Mouse (Mus musculus): ENCODE results near the gene 4930447C04Rik. TPM values are rescaled to one million over a fixed set of nuclear protein-coding genes. Genes with fewer than 3 reads are reported as not detected.

The 4930447C04Rik gene
- total RNA-seq (2023), result not detected

DNA sequence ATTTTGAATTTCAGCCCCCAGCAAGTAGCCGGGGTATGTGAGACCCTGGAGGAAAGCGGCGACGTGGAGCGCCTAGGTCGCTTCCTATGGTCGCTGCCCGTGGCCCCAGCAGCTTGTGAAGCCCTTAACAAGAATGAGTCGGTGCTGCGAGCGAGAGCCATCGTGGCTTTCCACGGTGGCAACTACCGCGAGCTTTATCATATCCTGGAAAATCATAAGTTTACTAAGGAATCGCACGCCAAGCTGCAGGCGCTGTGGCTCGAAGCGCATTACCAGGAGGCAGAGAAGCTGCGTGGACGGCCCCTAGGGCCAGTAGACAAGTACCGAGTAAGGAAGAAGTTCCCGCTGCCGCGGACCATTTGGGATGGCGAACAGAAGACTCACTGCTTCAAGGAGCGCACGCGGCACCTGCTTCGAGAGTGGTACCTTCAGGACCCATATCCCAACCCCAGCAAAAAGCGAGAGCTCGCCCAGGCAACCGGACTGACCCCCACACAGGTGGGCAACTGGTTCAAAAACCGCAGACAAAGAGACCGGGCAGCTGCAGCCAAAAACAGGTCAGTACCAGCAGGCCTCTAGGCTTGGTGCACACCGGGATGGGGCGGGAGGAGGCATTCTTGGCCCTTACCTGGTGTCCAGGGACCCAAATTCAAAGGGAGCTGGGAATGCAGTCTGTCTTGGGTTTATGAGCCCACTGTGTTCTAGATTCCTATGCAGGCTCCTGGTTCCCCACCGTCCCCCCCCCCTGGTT, at the start of gene 4930447C04Rik:
4930447C04Rik (minus strand) TSS at position 704 of the 751 bp plus-strand sequence.

DNA sequence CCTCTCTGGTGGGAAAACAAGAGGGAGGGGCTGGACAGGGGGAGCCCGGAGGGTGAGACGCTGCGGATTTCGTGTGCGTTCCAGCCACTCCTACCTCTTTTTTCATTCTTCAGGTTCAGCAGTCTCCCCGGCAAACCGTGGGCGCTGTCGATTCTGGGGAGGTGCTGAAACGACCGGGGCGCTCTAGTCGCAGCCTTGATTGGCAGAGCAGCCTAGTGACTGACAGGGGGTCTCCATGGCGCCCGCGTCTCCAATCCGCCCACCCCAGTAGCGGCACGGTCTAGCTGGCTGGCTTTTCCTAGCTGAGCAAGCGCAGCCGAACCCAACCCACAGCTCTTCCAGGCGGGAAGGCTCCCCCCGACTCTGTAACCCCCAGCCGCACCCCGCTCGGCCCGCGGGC, 958 bp downstream of the 4930447C04Rik start, which contains the start of gene Six6:
Six6 (plus strand) TSS at position 277 of the 400 bp plus-strand sequence.

Other genes with a start within 250 kb of the 4930447C04Rik start
- gene Ppm1a, start 183.3 kb downstream of the 4930447C04Rik start, total RNA-seq (2023), result 132 TPM
- gene Six6, start 882 bp downstream of the 4930447C04Rik start, total RNA-seq (2023), result not detected
- 0.24 TPM for gene Six1, start 113.1 kb upstream of the 4930447C04Rik start, total RNA-seq (2023)
- gene Six4, start 172.7 kb upstream of the 4930447C04Rik start, total RNA-seq (2023), result 0.09 TPM
- gene Mnat1, start 182.9 kb upstream of the 4930447C04Rik start, total RNA-seq (2023), result 18.1 TPM

Data from CD8-positive naive resting alpha-beta T cell, adult 57 days (primary cell).